Comparison of ENCODE assay signal across 8 mouse cellular contexts in genomic region chr7:126791851-126792720, GRCm38 (mm10). TPM values are rescaled to one million over a fixed set of nuclear protein-coding genes. Genes with fewer than 3 reads are reported as not detected.
DNase-seq lines count a peak whose midpoint lies in the region; ATAC-seq and TF ChIP-seq lines count a peak whose summit lies in the region.

TSS of gene Ppp4c (minus strand) at chr7:126792496.

- peaks cover 75% of the 10 kb centered on the region for H3K36me3 ChIP-seq in hindbrain, embryonic 10.5 days
- peaks cover 37% of the 10 kb centered on the region for H3K36me3 ChIP-seq in lung, postnatal 0 days (ENCODE audit: insufficient read depth, low read length)

- peak; percentile 27 for TF ChIP-seq CTCF in lung, postnatal 0 days (IDR thresholded peaks at IDR 0.05)

- H3K9ac ChIP-seq in lung, postnatal 0 days (replicated peaks; ENCODE audit: low read depth) = peak within 1 kb of the TSS; percentile 97

- no peaks in the 10 kb centered on the region for H3K9me3 ChIP-seq in hindbrain, embryonic 10.5 days
- H3K9me3 ChIP-seq in lung, postnatal 0 days (ENCODE audit: low read length) = no peaks in the 10 kb centered on the region

- no peaks in the 10 kb centered on the region for H3K27me3 ChIP-seq in hindbrain, embryonic 10.5 days (ENCODE audit: insufficient read depth, poor library complexity, severe bottlenecking)
- H3K27me3 ChIP-seq in lung, postnatal 0 days (replicated peaks; ENCODE audit: insufficient read depth, low read length) = no peaks in the 10 kb centered on the region

- peak within 1 kb of the TSS; percentile 71 for H3K4me2 ChIP-seq in lung, postnatal 0 days (replicated peaks; ENCODE audit: low read depth, low read length)

- no peak for TF ChIP-seq EP300 in lung, postnatal 0 days (IDR thresholded peaks at IDR 0.05)

- H3K4me1 ChIP-seq in hindbrain, embryonic 10.5 days (replicated peaks) = peaks cover 45% of the 10 kb centered on the region
- 0 out of 2 replicates have a peak, but pooled peaks cover 5% of the 10 kb centered on the region for H3K4me1 ChIP-seq in lung, postnatal 0 days (ENCODE audit: insufficient read depth, low read depth, low read length)

- ATAC-seq in frontal cortex, adult (ENCODE audit: low TSS enrichment) = peak; percentile 92
- peak; percentile 96 for ATAC-seq in lung, postnatal 0 days

- H3K27ac ChIP-seq in hindbrain, embryonic 10.5 days = peak within 1 kb of the TSS; percentile 98
- H3K27ac ChIP-seq in lung, postnatal 0 days (ENCODE audit: low read length) = peak within 1 kb of the TSS; percentile 98

- peak; percentile 93 for DNase-seq in MEL-GATA-1-ER (ENCODE audit: extremely low read depth, low read depth)
- DNase-seq in cerebellum, adult 8-10 months = peak; percentile 92
- DNase-seq in hindbrain, embryonic 10.5 days (ENCODE audit: low spot score) = peak; percentile 99
- DNase-seq in layer of hippocampus, adult 9-11 months = peak; percentile 96
- peak; percentile 99 for DNase-seq in lung, postnatal 0 days (ENCODE audit: low spot score)
- DNase-seq in ovary, postnatal 14 days (ENCODE audit: low spot score) = peak; percentile 94
- DNase-seq in thymus, postnatal 14 days = peak; percentile 98

- H3K4me3 ChIP-seq in hindbrain, embryonic 10.5 days = peak within 1 kb of the TSS; percentile 98
- H3K4me3 ChIP-seq in lung, postnatal 0 days (ENCODE audit: low read depth, low read length) = peak within 1 kb of the TSS; percentile 97

- under 1% methylated on average over 83 of the region's 83 CpGs for WGBS in hindbrain, embryonic 10.5 days
- whole genome bisulfite sequencing in lung, postnatal 0 days = under 1% methylated on average over 65 of the region's 83 CpGs

RNA-seq across cellular contexts. Expression of gene Ppp4c, which starts in this region (rescaled TPM):
- 391 and 411 TPM in 2 replicates for polyA plus RNA-seq in hindbrain, embryonic 10.5 days (2016; fragmentation: Nextera tagmentation; extraction: Ambion mirVana)
- polyA plus RNA-seq in lung, postnatal 0 days (2015; fragmentation: Nextera tagmentation; extraction: Ambion mirVana) = 150 and 151 TPM in 2 replicates

Comparison
In these comparisons a context has a peak if more than half of its experiments do, and no peak if none do; other contexts are left out.
1. Peak in every context shown above with its lines: DNase-seq, ATAC-seq, H3K4me3 ChIP-seq and H3K27ac ChIP-seq.